Mouse (Mus musculus) heart, postnatal 0 days (tissue): ENCODE measurements at regions not wholly inside any gene's neighbourhood (a gene's known extent, or its start where the extent isn't known, plus 50 kb on each side); places are given as distances from the start of the nearest gene placed in this dataset.

Source experiments
- CTCF ChIP-seq: IDR thresholded peaks from 2 replicates; pipeline ENCODE4 v1.5.1; 2016; ENCODE audit warnings: antibody characterized with exemption, control low read depth, low read depth
- EP300 ChIP-seq: IDR thresholded peaks from 2 replicates; pipeline ENCODE4 v1.6.1; 2016; ENCODE audit warnings: antibody characterized with exemption, low read depth

DNA sequence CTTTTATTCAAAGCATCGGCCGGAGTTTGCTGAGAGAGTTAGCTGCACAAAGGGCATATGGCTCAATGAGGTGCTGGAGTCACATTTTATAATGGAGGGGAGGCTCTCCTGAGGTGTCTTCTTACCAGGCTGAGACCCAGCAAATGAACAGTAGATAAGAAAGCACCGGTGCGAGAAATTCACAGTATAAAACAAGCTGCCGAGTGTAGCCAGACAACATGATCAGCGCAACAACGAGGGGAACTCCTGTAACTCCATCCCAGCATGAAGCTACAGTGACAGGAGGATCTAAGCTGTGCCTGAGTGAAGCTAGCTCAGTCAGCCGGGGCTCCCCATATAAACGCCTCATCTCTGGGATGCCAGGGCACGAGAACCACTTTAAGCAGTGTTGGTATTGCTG is 204.2 kb upstream of the Pabpc6 start:
- TF ChIP-seq EP300 (no peak), CTCF (no peak)
